Mouse (Mus musculus): Measurements from ENCODE around the gene Paxbp1. TPM values are rescaled to one million over a fixed set of nuclear protein-coding genes. Genes with fewer than 3 reads are reported as not detected.

Gene Paxbp1
- total RNA-seq, 2 experiments from 2014 or later = 78.9 to 82.0 TPM

- DNase-seq (ENCODE audit: low spot score in 2 of 2) = no peak
Observed at GRCm38 (mm10) chr16:91056043-91056821, 11.9 kb upstream of the Paxbp1 start.

GRCm38 (mm10) chr16:91055150-91055549, 10.8 kb upstream of the Paxbp1 start:
- DNase-seq (ENCODE audit: low spot score in 2 of 2) = no peak

GRCm38 (mm10) chr16:91053599-91053998, 9.3 kb upstream of the Paxbp1 start:
- no peak for DNase-seq (ENCODE audit: low spot score in 2 of 2)

- DNase-seq (ENCODE audit: low spot score in 2 of 2) = no peak
Observed at GRCm38 (mm10) chr16:91045511-91045910, 1.2 kb upstream of the Paxbp1 start.

GRCm38 (mm10) chr16:91043461-91044248, 688 bp downstream of the Paxbp1 start:
- peak; percentile 35 to 52 for DNase-seq (ENCODE audit: low spot score in 2 of 2)

- DNase-seq (ENCODE audit: low spot score in 2 of 2) = no peak
Observed at GRCm38 (mm10) chr16:91042640-91043039, 1.7 kb downstream of the Paxbp1 start.

GRCm38 (mm10) chr16:91035866-91036265, 8.5 kb downstream of the Paxbp1 start:
- no peak for DNase-seq (ENCODE audit: low spot score in 2 of 2)

GRCm38 (mm10) chr16:91030751-91031150, 13.6 kb downstream of the Paxbp1 start:
- no peak for DNase-seq (ENCODE audit: low spot score in 2 of 2)

GRCm38 (mm10) chr16:91029901-91030300, 14.4 kb downstream of the Paxbp1 start:
- DNase-seq (ENCODE audit: low spot score in 2 of 2) = no peak

GRCm38 (mm10) chr16:91029161-91029743, 15.1 kb downstream of the Paxbp1 start:
- no peak for DNase-seq (ENCODE audit: low spot score in 2 of 2)

GRCm38 (mm10) chr16:91026290-91026689, 18.1 kb downstream of the Paxbp1 start:
- no peak for DNase-seq (ENCODE audit: low spot score in 2 of 2)

GRCm38 (mm10) chr16:91023384-91023783, 21.0 kb downstream of the Paxbp1 start:
- no peak for DNase-seq (ENCODE audit: low spot score in 2 of 2)

- DNase-seq (ENCODE audit: low spot score in 2 of 2) = no peak
Observed at GRCm38 (mm10) chr16:91020842-91021483, 23.4 kb downstream of the Paxbp1 start.

GRCm38 (mm10) chr16:91019476-91019875, 24.9 kb downstream of the Paxbp1 start:
- DNase-seq (ENCODE audit: low spot score in 2 of 2) = no peak

GRCm38 (mm10) chr16:91015761-91016160, 28.6 kb downstream of the Paxbp1 start:
- no peak for DNase-seq (ENCODE audit: low spot score in 2 of 2)

GRCm38 (mm10) chr16:91011847-91012246, 32.5 kb downstream of the Paxbp1 start:
- DNase-seq (ENCODE audit: low spot score in 2 of 2) = no peak

GRCm38 (mm10) chr16:91011021-91011683, 33.2 kb downstream of the Paxbp1 start, which contains the start of gene Synj1:
Gene Synj1, minus strand, starts transcription at chr16:91011308.
- DNase-seq (ENCODE audit: low spot score in 2 of 2) = peak; percentile 70 to 76

- DNase-seq (ENCODE audit: low spot score in 2 of 2) = peak in 1 of 2 experiments; percentile 6
Observed at GRCm38 (mm10) chr16:91010581-91011020, 33.7 kb downstream of the Paxbp1 start.

- DNase-seq (ENCODE audit: low spot score in 2 of 2) = no peak
Observed at GRCm38 (mm10) chr16:91009942-91010529, 34.3 kb downstream of the Paxbp1 start.

- no peak for DNase-seq (ENCODE audit: low spot score in 2 of 2)
Observed at GRCm38 (mm10) chr16:91004915-91005538, 39.3 kb downstream of the Paxbp1 start.

All from adrenal gland, postnatal 4 days (tissue).